Mouse (Mus musculus): ENCODE results near the gene Lrpprc. TPM values are rescaled to one million over a fixed set of nuclear protein-coding genes. Genes with fewer than 3 reads are reported as not detected.
A peak's percentile ranks its signal among the peaks of the same experiment; 100 is the strongest.

Gene Lrpprc
- total RNA-seq, 2 experiments from 2014 or later = 57.0 to 67.4 TPM

DNA sequence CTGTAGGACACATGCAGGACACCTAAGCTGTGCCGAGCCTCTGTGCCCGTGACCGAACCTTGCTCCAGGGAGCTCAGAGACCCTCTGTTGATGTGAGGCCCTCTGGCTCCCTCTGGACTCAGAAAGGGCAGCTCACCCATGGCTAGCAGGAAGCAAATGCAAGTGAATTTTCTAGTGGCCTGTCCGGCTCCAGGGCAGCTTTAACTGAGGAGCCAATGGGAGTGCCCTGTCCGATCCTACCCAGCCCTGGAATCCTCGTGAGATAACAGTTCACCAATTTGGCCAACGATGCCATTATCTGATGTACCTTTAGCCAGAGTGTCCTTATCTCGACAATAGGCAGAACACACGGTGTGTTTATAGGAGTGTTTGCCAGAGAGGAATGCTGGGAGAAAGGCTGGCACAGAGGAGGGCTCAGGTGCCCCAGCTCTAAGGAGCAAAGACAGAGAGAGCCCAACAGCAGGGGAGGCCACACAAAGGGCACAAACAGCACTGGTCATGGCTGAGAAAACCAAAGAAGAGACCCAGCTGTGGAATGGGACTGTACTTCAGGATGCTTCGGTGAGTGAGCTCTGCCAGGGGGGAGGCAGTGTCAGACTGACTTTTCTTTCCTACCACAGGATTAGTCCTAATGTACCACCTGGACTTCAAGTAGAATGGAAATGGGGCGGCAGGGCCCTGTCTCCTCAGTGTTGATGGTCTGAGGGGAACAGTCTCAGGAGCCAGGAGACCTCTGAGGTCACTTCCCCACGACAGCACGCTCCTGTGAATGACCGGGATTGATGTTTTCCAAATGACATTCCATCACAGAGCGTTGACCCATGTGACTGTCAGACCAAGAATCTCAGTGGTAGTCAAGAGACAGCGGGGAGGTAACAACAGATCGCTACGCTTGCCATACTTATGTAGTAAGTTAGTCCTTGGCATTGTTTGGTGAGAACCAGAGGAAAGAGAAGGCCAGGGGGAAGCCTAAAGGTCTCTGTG is 107.6 kb downstream of the Lrpprc start, which contains the start of gene Abcg5:
TSS of gene Abcg5 (minus strand) at position 278 of the 984 bp plus-strand sequence.
- no peak for DNase-seq (ENCODE audit: low spot score in 2 of 2)
- intact Hi-C loops (cut with DNase I) = no loop called here

DNA sequence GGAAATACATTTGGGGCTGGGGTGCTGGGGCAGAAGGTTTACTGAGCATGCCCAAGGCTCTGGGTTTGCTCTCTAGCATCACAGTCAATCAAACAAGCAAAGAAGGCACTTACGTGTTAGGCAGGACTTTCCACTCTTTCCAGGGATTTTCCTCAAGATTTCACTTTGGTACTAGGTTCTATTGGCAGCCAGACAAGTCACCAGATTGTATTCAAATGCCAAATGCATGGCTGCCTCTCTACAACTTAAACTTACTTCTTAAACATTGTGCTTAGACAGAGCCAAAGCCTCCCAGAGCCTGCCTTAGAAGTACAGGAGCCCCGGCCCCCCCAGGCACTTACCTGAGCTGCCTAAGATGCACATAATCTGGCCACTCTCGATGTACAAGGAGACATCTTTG is 108.9 kb downstream of the Lrpprc start:
- intact Hi-C loops (cut with DNase I) = no loop called here
- no peak for DNase-seq (ENCODE audit: low spot score in 2 of 2)

DNA sequence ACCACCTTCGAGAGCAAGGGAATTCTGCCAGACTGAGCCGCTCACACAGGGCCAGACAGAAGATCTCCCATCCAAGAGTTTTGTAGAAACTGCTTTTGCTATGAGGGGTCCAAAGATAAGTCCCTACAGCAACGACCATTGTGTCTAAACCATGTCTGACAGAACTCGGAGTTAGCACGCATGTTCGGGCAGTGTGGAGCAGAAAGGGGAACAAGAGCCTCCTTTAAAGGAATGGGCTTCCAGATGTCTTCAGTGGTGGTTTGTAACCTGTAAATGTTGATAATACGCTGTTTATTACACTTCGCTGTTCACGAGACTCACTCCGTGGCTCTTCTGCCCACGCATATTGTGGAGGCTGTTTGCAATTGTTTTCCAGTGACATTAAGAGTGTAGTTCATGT is 113.0 kb downstream of the Lrpprc start:
- DNase-seq (ENCODE audit: low spot score in 2 of 2) = no peak
- intact Hi-C loops (cut with DNase I) = no loop called here

DNA sequence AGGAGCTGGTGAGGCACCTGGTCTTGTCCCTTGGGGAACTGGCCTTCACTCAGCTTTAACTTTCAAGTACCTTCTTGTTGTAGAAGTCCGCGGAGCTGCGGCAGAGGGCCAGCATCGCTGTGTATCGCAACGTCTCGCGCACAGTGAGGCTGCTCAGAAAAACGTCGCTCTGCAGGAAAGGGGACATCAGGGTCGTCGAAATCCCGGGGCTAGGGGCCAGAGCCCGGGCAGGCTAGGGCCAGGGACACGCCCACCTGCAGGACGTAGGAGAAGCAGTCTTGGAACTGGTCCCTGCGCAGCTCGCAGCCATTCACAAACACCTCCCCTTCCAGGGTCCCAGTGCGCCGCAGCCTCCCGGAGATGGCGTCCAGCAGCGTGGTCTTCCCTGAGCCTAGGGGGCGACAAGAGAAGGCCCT is 114.6 kb downstream of the Lrpprc start, which contains the start of gene Abcg8:
TSS of gene Abcg8 (plus strand) at position 352 of the 416 bp plus-strand sequence.
- intact Hi-C loops (cut with DNase I) = no loop called here
- no peak for DNase-seq (ENCODE audit: low spot score in 2 of 2)

DNA sequence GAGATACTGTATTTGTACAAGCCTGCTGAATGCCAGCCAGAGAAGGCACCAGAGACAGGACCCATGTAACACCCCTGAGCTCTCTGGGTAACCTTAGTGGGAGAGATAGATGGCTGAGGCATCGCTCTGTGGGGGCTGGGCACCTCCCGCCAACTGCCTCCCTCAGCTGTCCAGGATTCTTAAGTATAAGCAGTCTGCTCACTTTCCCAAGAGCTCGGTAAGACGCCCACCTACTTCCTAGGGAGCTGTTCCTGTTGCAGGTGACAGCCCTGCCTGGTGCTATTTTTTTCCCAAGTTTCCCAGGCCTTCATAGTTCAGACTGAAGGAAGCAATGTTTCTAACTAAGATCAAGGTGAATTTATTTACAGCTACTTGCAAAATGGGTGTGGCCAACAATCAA is 115.4 kb downstream of the Lrpprc start:
- peak in 1 of 2 experiments; percentile 18 for DNase-seq (ENCODE audit: low spot score in 2 of 2)

DNA sequence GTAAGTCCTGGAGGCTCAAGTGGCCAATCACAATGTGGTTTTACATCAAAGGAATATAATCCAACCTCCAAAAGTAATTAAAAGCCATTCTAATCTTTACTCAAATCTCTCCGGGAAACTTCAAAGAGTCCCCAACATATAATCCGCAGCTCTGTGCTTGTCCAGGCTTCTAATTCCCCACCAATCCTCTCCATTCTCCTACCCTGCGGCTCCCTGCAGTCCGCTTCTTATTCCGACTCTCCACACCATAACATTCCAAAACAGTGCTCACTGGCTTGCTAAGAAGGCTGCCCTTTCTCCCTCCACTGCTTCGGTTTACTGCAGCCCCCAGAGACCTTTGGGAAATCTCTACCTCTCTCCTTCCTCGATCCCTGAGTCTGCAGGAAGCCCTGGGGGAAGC is 116.5 kb downstream of the Lrpprc start:
- intact Hi-C loops (cut with DNase I) = no loop called here
- DNase-seq (ENCODE audit: low spot score in 2 of 2) = no peak

More for the DNA sequence above, 115.4 kb downstream of the Lrpprc start:
- intact Hi-C loops (cut with DNase I) = no loop called here

DNA sequence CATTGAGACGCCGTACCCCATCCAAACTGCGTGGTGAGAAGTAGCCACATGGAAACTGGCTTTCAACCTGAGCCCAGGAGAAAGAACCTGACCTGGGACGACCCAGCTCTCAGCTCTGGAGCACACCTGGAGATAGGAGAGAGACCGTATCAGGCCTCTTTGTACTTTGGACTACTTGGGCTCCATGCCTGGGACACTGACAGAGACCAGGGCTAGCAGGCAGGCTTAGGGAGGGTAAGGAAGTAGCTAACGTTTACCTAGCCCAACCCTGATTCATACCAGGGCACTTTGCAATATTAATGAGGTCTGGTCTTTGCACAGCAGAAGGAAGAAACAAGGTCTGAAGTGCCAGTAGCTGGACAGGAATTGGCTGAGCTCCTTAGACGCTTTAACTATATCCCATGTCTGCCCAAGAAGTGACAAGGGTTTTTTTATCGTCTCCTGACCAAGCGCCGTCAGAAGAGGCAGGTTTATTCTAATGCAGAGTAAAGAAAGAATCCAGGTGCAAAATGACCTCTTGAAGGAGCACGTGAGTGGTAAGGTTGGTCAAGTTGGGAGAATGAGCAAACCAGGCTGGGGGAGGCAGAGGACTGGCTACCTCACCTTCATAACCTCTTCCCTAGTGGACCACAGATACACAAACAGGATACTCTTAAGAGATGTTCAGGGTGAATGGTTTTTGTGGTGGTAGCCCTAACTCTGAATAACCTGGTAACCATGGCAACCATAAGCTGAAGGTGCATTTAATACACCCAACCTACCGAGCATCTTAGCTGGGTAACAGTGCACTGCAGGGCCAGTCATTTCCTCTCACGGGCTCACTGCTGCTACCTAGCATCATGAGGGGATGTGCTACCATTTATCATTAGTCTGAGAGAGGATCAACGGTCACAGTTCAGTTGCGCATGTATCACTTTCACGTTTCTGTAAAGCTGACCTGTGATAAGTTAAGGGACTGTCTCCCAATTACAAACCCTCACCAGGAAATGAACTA is 117.9 kb downstream of the Lrpprc start:
- intact Hi-C loops (cut with DNase I) = no loop called here
- DNase-seq (ENCODE audit: low spot score in 2 of 2) = no peak

DNA sequence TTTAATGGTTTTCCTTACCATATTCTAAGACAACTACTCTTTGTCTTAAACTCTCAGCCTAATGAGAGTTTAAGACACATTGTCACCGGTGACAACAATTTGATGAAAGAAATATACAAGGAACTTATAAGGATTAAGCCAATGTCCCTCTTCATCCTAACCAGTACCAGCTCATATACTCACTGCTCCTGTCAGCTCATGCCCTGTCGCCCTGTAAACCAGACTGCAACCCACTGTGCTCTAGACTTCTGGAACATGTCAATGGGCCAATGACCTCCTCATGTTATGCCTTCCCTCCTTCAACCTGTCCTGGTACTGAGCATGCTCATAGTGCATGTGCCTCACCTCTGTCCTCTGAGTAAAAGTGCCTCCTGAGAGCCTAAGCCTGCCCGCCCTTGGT is 122.7 kb downstream of the Lrpprc start:
- DNase-seq (ENCODE audit: low spot score in 2 of 2) = no peak
- intact Hi-C loops (cut with DNase I) = no loop called here

DNA sequence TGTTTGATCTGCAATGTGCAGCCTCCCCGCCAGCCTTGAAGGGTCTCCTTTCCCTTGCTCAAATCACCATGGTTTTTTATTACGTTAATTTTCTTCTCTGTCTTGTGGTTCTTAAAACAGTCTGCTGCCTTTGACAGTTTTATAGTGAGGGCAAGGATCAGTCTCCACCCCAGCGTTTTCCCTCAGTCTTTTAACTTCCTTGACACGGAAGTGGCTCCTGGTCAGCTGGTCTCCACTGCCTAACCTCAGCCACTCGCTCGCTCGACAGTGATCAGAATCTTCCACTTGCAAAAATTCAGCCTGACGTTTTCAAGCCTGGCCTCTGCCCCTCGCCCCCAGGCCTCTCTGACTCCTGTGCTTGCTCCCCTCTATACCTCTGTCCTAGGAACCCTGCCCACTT is 124.9 kb downstream of the Lrpprc start:
- DNase-seq (ENCODE audit: low spot score in 2 of 2) = no peak
- intact Hi-C loops (cut with DNase I) = loop anchor here (1.0 kb wide), 1 partner anchor 22 kb away; no protein-coding TSS in a partner anchor

DNA sequence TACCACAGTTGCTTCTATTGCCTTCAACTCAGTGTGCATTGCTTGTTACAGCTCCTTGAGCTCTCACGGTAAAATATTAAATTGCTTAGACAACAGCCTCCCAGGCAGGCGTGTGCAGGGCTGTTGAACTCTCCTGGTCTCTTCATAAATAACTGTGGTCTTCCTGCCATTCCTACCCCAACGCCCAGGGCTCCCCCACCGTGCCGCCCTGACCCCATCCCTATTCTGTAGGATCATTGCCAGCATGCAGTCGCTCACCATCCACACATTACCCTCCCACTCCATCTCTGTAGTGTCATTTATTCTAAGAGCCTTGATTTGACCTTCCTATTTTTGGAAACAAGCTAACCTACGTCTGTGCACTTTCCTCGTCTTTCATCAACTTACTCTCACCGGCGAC is 125.5 kb downstream of the Lrpprc start:
- intact Hi-C loops (cut with DNase I) = loop anchor here (1.0 kb wide), 1 partner anchor 22 kb away; no protein-coding TSS in a partner anchor
- DNase-seq (ENCODE audit: low spot score in 2 of 2) = no peak

DNA sequence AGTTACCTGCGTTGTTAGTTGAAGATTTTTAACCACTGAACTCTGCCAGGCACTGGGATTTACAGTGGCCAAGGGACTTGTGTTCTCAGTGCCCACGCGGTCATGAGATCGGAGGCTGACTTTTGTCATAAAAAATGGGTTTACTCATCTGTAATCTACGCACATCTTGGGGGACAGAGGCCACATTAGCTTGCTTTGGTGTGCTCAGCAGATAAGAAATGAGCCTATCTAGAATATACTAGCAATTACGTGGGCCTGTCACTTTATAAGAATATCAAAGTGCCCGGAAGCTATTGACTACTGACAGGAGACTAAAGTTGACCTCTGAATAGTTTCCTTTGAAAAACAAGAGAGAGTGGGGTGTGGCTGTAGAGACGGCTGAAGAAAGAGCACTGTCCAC is 131.6 kb downstream of the Lrpprc start:
- intact Hi-C loops (cut with DNase I) = no loop called here
- no peak for DNase-seq (ENCODE audit: low spot score in 2 of 2)

DNA sequence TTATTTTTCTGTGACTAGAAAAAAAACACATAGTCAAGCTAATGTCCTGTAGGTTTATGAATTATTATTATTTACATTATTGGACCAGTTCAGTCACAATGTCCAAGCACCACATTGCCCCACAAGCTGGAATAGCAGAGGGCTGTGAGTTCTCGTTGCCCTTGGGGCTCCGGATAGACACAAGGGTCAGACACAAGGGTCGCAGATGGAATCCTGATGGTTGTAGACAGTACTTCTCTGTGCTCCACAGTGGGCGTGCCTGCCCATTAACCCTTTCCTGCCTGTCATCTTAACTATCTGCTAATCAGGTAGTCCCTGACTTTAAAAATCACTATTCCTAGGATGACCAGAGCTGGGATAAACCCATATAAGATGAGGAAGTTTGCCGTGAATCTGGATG is 132.4 kb downstream of the Lrpprc start:
- DNase-seq (ENCODE audit: low spot score in 2 of 2) = no peak

DNA sequence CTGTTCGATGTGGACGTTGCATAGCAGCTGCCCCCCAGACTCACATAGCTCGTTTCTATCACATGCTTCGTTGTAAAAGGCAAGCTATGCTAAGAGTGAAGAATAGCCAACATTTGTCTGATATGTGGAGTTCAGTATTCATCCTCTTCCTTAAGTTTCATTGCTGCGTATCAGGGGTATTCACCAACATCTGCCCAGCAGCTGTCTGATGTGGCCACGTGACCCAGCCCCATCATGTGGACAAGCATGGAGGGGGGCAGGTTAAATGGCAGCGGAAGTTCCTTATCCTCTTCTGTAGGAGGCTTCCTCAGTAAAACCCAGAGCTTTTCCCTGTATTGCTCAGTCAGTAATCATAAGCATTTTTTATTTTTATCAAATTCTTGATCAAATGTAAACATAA is 132.8 kb downstream of the Lrpprc start:
- no peak for DNase-seq (ENCODE audit: low spot score in 2 of 2)
- intact Hi-C loops (cut with DNase I) = no loop called here

More for the DNA sequence above, 132.4 kb downstream of the Lrpprc start:
- intact Hi-C loops (cut with DNase I) = no loop called here

DNA sequence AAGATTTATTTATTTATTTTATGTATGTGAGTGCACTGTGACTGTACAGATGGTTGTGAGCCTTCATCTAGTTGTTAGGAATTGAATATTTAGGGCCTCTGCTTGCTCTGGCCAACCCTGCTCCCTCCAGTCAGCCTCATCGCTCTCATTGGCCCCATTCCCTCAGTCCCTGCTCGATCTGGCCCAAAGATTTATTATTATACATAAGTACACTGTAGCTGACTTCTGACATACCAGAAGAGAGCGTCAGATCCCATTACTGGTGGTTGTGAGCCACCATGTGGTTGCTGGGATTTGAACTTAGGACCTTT is 133.2 kb downstream of the Lrpprc start:
- intact Hi-C loops (cut with DNase I) = no loop called here
- DNase-seq (ENCODE audit: low spot score in 2 of 2) = no peak

DNA sequence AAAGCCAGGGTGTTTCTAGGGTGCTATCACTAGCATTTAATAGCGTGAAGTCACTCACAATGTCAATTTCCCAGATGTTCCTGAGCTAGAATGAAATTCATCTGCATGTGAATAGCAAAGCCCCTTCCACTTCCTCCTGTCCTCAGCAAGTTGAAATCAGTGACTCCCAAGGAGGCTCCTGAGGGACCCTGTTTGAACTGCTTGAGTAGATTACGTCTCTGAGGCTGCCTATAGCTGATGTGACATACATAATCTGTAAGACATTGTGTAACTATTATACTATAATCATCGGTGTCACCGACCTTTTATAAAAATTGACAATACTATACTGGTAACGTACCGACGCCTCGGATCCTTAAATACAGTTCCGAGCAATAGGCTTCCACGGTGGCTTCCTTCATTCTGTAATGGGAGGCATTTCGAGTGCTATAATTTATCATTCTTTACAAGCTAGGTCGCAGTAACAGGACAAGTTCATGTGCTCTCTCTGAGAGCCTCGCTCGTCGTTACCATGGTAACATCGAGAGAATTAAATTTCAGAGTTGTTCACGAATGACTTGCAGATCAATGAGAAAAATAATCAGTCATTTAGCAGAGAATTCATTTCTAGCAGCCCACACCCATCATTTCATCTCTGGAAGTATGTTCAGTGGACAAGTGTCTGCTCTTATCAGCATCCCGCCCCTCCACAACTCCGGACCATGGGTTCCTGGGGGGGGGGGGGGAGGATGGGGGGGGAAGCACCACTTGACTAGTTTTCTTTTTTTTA is 133.8 kb downstream of the Lrpprc start:
- no peak for DNase-seq (ENCODE audit: low spot score in 2 of 2)
- intact Hi-C loops (cut with DNase I) = no loop called here

DNA sequence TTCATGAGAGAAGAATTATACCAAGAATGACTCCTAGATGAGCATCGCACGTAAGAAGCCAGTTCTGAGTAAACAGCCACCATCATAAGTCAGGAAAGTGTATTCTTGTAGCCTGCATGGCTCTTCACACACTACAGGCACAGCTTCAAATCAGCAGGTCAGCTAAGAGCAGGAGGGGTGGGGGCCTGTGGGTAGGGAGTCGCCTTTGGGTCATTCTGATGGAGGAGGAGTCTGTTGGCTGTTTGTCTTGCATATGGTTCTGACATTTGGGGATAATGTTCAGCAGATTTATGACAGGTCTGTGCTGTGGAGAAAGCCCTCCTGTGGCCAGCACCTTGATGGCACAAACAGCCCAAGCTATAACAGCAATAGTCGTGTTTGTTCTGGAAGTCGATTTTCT is 134.4 kb downstream of the Lrpprc start:
- intact Hi-C loops (cut with DNase I) = no loop called here
- DNase-seq (ENCODE audit: low spot score in 2 of 2) = no peak
